Mouse (Mus musculus): ENCODE results near the gene Capn11.

Capn11 gene

GRCm38 (mm10) chr17:45582715-45583355, 76.3 kb downstream of the Capn11 start:
- DNase-seq (ENCODE audit: low spot score) = no peak

DNA sequence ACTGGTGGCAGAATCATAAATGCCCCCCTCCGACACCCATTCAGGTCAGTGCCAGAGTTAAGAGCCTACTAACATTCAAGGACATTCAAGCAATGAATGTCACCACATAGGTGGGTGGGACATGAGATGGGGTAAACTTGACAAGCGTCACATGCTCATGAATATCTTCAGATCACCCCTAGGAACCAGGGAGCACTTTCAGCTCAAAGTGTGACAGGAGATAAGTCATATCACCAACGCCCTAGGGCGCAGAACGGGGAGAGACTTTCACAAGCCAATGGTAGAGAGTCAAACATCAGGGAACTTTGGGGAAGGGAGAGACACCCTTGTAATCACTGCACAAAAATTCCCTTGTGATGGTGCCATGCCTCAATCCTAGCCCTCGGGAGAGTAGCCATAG, 76.9 kb downstream of the Capn11 start:
- no peak for DNase-seq (ENCODE audit: low spot score)

- DNase-seq (ENCODE audit: low spot score) = peak; percentile 57
Observed at GRCm38 (mm10) chr17:45581567-45581983, 77.5 kb downstream of the Capn11 start.

GRCm38 (mm10) chr17:45580958-45581477, 78.1 kb downstream of the Capn11 start:
- DNase-seq (ENCODE audit: low spot score) = no peak
